Comparison of ENCODE assay signal across 9 mouse cellular contexts in the genomic region with DNA sequence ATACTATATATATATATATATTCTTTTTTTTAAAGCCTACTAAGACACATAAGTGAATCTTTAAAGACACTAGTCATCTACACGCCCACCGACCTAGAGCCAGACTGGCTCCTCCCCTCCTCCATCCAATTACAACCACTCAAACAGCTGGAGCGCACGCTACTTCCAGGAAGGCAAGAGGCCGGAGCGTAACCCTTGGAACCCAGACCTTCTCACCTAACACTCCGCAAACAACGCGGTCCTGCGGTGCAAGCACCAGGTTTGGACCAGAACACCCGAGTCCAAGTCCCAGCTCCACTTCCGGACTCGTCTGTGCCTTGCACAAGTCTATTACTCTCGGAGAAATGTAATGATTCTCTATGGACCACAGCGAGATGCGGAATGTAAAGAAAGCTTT. TPM values are rescaled to one million over a fixed set of nuclear protein-coding genes. Genes with fewer than 3 reads are reported as not detected.
DNase-seq lines count a peak whose midpoint lies in the region; ATAC-seq and TF ChIP-seq lines count a peak whose summit lies in the region.
"Had no signal": no experiment of that assay in that cellular context is flagged by ENCODE, and none has a peak within 500 bp of the region (broad histone marks: within the 10 kb centered on the region; RNA-seq: fewer than 3 reads in every experiment).

No protein-coding gene starts in this region.

- H3K27ac ChIP-seq in kidney, adult 2 months (ENCODE audit: insufficient read depth, low read depth, low read length) = peak overlapping the region; percentile 81
- peak overlapping the region; percentile 91 for H3K27ac ChIP-seq in lung, embryonic 15.5 days
- H3K27ac ChIP-seq in stomach, embryonic 16.5 days (ENCODE audit: low read length) = peak overlapping the region; percentile 93

- no peaks in the 10 kb centered on the region for H3K36me3 ChIP-seq in kidney, adult 2 months (ENCODE audit: control insufficient read depth, insufficient read depth, low read length)
- H3K36me3 ChIP-seq in lung, embryonic 15.5 days = no peaks in the 10 kb centered on the region
- no peaks in the 10 kb centered on the region for H3K36me3 ChIP-seq in stomach, embryonic 16.5 days (ENCODE audit: control insufficient read depth, insufficient read depth, low read length)

- H3K4me3 ChIP-seq in kidney, adult 2 months (ENCODE audit: insufficient read depth, low read depth, low read length) = peak overlapping the region; percentile 89
- peak overlapping the region; percentile 72 for H3K4me3 ChIP-seq in lung, embryonic 15.5 days
- peak overlapping the region; percentile 96 for H3K4me3 ChIP-seq in stomach, embryonic 16.5 days (replicated peaks; ENCODE audit: low read length)

- no peak for TF ChIP-seq POLR2A in kidney, adult 2 months (IDR thresholded peaks at IDR 0.05; ENCODE audit: low read depth, low read length)

- WGBS in kidney, adult 2 months = under 1% methylated on average over 16 of the region's 16 CpGs
- under 1% methylated on average over 16 of the region's 16 CpGs for WGBS in lung, embryonic 15.5 days
- under 1% methylated on average over 16 of the region's 16 CpGs for WGBS in stomach, embryonic 16.5 days

- peak overlapping the region; percentile 70 for H3K4me2 ChIP-seq in lung, embryonic 15.5 days
- peak overlapping the region; percentile 88 for H3K4me2 ChIP-seq in stomach, embryonic 16.5 days (ENCODE audit: low read depth, low read length)

- H3K27me3 ChIP-seq in kidney, adult 2 months (replicated peaks; ENCODE audit: control insufficient read depth, insufficient read depth, low read length) = no peaks in the 10 kb centered on the region
- H3K27me3 ChIP-seq in lung, embryonic 15.5 days = no peaks in the 10 kb centered on the region
- no peaks in the 10 kb centered on the region for H3K27me3 ChIP-seq in stomach, embryonic 16.5 days (ENCODE audit: control insufficient read depth, insufficient read depth, low read length)

- no peak for ATAC-seq in lung, embryonic 15.5 days (ENCODE audit: borderline replicate concordance, extremely low read depth, low FRiP score, low TSS enrichment)
- no peak for ATAC-seq in stomach, embryonic 16.5 days (ENCODE audit: insufficient read depth, low FRiP score)

- H3K9me3 ChIP-seq in lung, embryonic 15.5 days = no peaks in the 10 kb centered on the region
- H3K9me3 ChIP-seq in stomach, embryonic 16.5 days (replicated peaks; ENCODE audit: control insufficient read depth, low read length) = no peaks in the 10 kb centered on the region

- H3K4me1 ChIP-seq in kidney, adult 2 months (ENCODE audit: control insufficient read depth, insufficient read depth, low read length) = peaks cover 7% of the 10 kb centered on the region; the same call in 1 of the 2 replicates
- H3K4me1 ChIP-seq in lung, embryonic 15.5 days = peaks cover 14% of the 10 kb centered on the region
- peaks cover 12% of the 10 kb centered on the region for H3K4me1 ChIP-seq in stomach, embryonic 16.5 days (ENCODE audit: control insufficient read depth, insufficient read depth, low read length)

- no peak for TF ChIP-seq CTCF in kidney, adult 2 months (conservative IDR thresholded peaks at IDR 0.05; ENCODE audit: insufficient read depth, insufficient read length, low read depth, low read length)

- peak; percentile 30 to 45 for DNase-seq in adrenal gland, adult 18-20 months (ENCODE audit: low spot score in 2 of 2)
- no peak for DNase-seq in adrenal gland, postnatal 25 days
- peak; percentile 14 to 37 for DNase-seq in thymus, postnatal 10 days (ENCODE audit: low spot score in 2 of 2)
- DNase-seq in thymus, postnatal 0 days (ENCODE audit: low spot score) = no peak
- DNase-seq in gastrocnemius, postnatal 10 days = peak; percentile 26
- DNase-seq in kidney, adult 2 months = peak; percentile 74

- H3K9ac ChIP-seq in lung, embryonic 15.5 days = peak overlapping the region; percentile 72
- peak overlapping the region; percentile 87 for H3K9ac ChIP-seq in stomach, embryonic 16.5 days (ENCODE audit: low read length)

RNA-seq across cellular contexts. Expression of a gene that starts 0.5 kb away (rescaled TPM):
- 10 to 100 TPM; 17.3 to 22.1 TPM for total RNA-seq in adrenal gland, adult 18-20 months (2021)
- 19.0 and 31.0 TPM in 2 replicates for total RNA-seq in adrenal gland, postnatal 25 days (2021)
- polyA plus RNA-seq in thymus, postnatal 0 days (2015; fragmentation: Nextera tagmentation; extraction: Ambion mirVana) = 28.0 and 31.2 TPM in 2 replicates
- total RNA-seq in gastrocnemius, postnatal 10 days (2021) = 10 to 100 TPM in 1 of 2 experiments, 1 to 10 TPM in 1; 9.2 to 12.9 TPM
- 54.9 and 56.1 TPM in 2 replicates for polyA plus RNA-seq in kidney, adult 2 months (2012; rRNA removed)
- 29.7 and 35.3 TPM in 2 replicates for polyA plus RNA-seq in lung, embryonic 15.5 days (2015; fragmentation: Nextera tagmentation; extraction: Ambion mirVana)
- 27.6 and 31.5 TPM in 2 replicates for polyA plus RNA-seq in stomach, embryonic 16.5 days (2015; fragmentation: Nextera tagmentation; extraction: Ambion mirVana)

RNA-seq across cellular contexts. Expression of a gene that starts 1.1 kb away (rescaled TPM):
- total RNA-seq in adrenal gland, adult 18-20 months (2021) = 10 to 100 TPM; 16.4 to 17.4 TPM
- total RNA-seq in adrenal gland, postnatal 25 days (2021) = 15.2 and 18.2 TPM in 2 replicates
- 15.4 and 16.0 TPM in 2 replicates for polyA plus RNA-seq in thymus, postnatal 0 days (2015; fragmentation: Nextera tagmentation; extraction: Ambion mirVana)
- 10 to 100 TPM; 23.3 to 27.6 TPM for total RNA-seq in gastrocnemius, postnatal 10 days (2021)
- polyA plus RNA-seq in kidney, adult 2 months (2012; rRNA removed) = 23.0 and 28.2 TPM in 2 replicates
- polyA plus RNA-seq in lung, embryonic 15.5 days (2015; fragmentation: Nextera tagmentation; extraction: Ambion mirVana) = 17.2 and 17.5 TPM in 2 replicates
- polyA plus RNA-seq in stomach, embryonic 16.5 days (2015; fragmentation: Nextera tagmentation; extraction: Ambion mirVana) = 13.4 and 14.8 TPM in 2 replicates

RNA-seq across cellular contexts. Expression of a gene that starts 47.1 kb away (rescaled TPM):
- 10 to 100 TPM; 26.3 to 29.6 TPM for total RNA-seq in adrenal gland, adult 18-20 months (2021)
- total RNA-seq in adrenal gland, postnatal 25 days (2021) = 36.0 and 39.8 TPM in 2 replicates
- 67.3 and 67.8 TPM in 2 replicates for polyA plus RNA-seq in thymus, postnatal 0 days (2015; fragmentation: Nextera tagmentation; extraction: Ambion mirVana)
- total RNA-seq in gastrocnemius, postnatal 10 days (2021) = 10 to 100 TPM; 22.7 to 31.3 TPM
- 74.2 and 78.7 TPM in 2 replicates for polyA plus RNA-seq in kidney, adult 2 months (2012; rRNA removed)
- 88.1 and 96.2 TPM in 2 replicates for polyA plus RNA-seq in lung, embryonic 15.5 days (2015; fragmentation: Nextera tagmentation; extraction: Ambion mirVana)
- polyA plus RNA-seq in stomach, embryonic 16.5 days (2015; fragmentation: Nextera tagmentation; extraction: Ambion mirVana) = 76.2 and 76.6 TPM in 2 replicates

RNA-seq across cellular contexts. Expression of a gene that starts 47.2 kb away (rescaled TPM):
- total RNA-seq in adrenal gland, adult 18-20 months (2021) = 10 to 100 TPM; 25.8 to 26.8 TPM
- total RNA-seq in adrenal gland, postnatal 25 days (2021) = 24.0 and 30.3 TPM in 2 replicates
- polyA plus RNA-seq in thymus, postnatal 0 days (2015; fragmentation: Nextera tagmentation; extraction: Ambion mirVana) = 86.9 and 90.8 TPM in 2 replicates
- total RNA-seq in gastrocnemius, postnatal 10 days (2021) = 10 to 100 TPM; 18.2 to 20.1 TPM
- polyA plus RNA-seq in kidney, adult 2 months (2012; rRNA removed) = 11.8 and 15.2 TPM in 2 replicates
- polyA plus RNA-seq in lung, embryonic 15.5 days (2015; fragmentation: Nextera tagmentation; extraction: Ambion mirVana) = 71.4 and 72.6 TPM in 2 replicates
- 63.0 and 64.4 TPM in 2 replicates for polyA plus RNA-seq in stomach, embryonic 16.5 days (2015; fragmentation: Nextera tagmentation; extraction: Ambion mirVana)

RNA-seq across cellular contexts. Expression of a gene that starts 55.4 kb away (rescaled TPM):
- under 1 TPM; 0.64 to 0.76 TPM for total RNA-seq in adrenal gland, adult 18-20 months (2021)
- total RNA-seq in adrenal gland, postnatal 25 days (2021) = 0.46 TPM in 1 of 2 replicates, not detected in the other
- polyA plus RNA-seq in thymus, postnatal 0 days (2015; fragmentation: Nextera tagmentation; extraction: Ambion mirVana) = 0.21 TPM in 1 of 2 replicates, not detected in the other
- total RNA-seq in gastrocnemius, postnatal 10 days (2021) = 10 to 100 TPM; 65.0 to 72.7 TPM
- 0.14 and 2.2 TPM in 2 replicates for polyA plus RNA-seq in kidney, adult 2 months (2012; rRNA removed)
- polyA plus RNA-seq in lung, embryonic 15.5 days (2015; fragmentation: Nextera tagmentation; extraction: Ambion mirVana) = 0.31 and 0.58 TPM in 2 replicates
- polyA plus RNA-seq in stomach, embryonic 16.5 days (2015; fragmentation: Nextera tagmentation; extraction: Ambion mirVana) = 0.84 TPM in 1 of 2 replicates, not detected in the other
- total RNA-seq: left cerebral cortex, postnatal 36 days had no signal

Comparison
In these comparisons a context has a peak if more than half of its experiments do, and no peak if none do; other contexts are left out.
1. DNase-seq: peak in adrenal gland, adult 18-20 months (2 of 2), thymus, postnatal 10 days (2 of 2), gastrocnemius, postnatal 10 days (single experiment) and kidney, adult 2 months (single experiment); none in adrenal gland, postnatal 25 days (single experiment) and thymus, postnatal 0 days (single experiment).
2. Peak in every context shown above with its lines, with median percentiles within 50 percentile points of each other: H3K27ac ChIP-seq and H3K4me3 ChIP-seq.